Mouse (Mus musculus) gastrocnemius, postnatal 25 days (tissue): ENCODE measurements around the gene Aknad1. TPM values are rescaled to one million over a fixed set of nuclear protein-coding genes. Genes with fewer than 3 reads are reported as not detected.
A peak's percentile ranks its signal among the peaks of the same experiment; 100 is the strongest.

Source experiments
- DNase-seq: peaks from one replicate; pipeline ENCODE4 v3.0.0; 2022
- total RNA-seq, 2 experiments: library from RNA; stranded (reverse); gene quantifications; 1 replicate in 1 of 2; 2 replicates in 1 of 2; pipeline ENCODE4 v1.2.3; 2021

The Aknad1 gene
- total RNA-seq, 2 experiments from 2014 or later: 0.19 to 0.20 TPM

GRCm38 (mm10) chr3:108751061-108751460, 11.6 kb downstream of the Aknad1 start:
- no peak for DNase-seq

DNA sequence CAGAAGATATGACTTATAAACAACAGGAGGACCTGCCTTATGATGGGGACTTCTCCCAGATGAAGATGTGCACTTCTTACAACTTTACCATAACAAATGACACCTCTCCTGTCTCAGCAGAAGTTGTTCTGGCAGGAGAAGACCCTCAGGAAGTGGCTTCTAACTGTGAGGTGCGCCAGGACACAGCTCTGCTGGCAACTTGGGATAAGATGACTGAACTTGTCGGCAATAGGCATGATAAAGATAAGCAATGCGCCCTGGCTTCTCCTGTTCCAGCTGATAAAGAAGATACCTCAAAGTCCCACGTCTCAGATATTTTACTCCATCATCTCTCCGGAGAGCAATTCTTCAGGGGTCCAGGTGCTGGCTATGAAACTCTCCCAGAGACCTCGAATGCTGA, 12.2 kb downstream of the Aknad1 start:
- no peak for DNase-seq

DNA sequence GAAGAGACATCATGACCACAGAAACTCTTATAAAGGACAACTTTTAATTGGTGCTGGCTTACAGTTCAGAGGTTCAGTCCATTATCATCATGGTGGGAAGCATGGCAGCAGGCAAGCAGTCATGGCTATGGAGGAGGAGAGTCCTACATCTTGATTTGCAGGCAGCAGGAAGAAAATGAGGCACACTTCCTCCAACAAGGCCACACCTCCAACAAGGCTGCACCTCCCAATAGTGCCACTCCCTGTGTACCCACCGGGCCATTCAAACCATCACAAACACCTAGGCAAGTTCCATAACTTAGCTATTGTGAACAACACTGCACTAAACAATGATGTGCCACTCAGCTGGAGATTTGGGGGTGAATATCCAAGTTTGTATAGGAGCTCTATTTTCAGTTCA, 15.1 kb downstream of the Aknad1 start:
- DNase-seq: no peak

DNA sequence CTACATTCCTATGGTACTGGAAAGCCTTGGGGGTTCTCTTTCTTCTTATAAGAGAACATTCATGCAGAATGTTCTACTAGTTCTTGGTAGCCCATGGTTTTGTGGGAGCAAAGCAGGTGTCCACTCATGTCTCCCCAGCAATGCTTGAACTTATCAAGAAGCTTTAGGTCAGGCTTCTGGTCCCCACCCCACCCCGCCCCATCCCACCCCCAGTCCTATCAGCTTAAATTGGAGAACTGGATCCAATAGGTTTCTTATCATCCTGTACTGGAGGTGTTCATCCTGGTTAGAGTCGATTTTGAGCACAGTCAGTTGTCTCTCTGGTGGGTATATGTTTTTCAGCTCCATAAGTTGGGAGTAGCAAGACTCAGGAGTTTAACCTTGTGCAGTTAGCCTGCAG, 16.1 kb downstream of the Aknad1 start:
- no peak for DNase-seq

DNA sequence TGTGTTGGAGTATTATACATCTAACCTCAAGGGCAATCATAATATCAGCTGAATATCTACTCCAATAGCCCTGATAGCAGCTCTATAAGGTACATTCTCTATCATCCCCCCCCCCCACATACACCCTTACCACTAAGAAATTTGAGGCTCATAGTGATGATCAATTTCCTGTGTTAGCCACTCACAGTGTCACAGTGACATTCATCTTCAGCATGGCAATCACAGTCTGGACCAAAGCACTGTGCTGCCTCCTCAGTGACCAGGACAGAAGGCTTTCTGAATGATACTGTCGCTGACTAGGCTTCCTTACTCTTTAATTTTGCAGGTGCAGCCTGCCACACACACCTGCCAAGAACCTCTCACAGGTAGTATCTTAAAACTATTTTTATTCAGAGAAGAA, 16.7 kb downstream of the Aknad1 start:
- no peak for DNase-seq

DNA sequence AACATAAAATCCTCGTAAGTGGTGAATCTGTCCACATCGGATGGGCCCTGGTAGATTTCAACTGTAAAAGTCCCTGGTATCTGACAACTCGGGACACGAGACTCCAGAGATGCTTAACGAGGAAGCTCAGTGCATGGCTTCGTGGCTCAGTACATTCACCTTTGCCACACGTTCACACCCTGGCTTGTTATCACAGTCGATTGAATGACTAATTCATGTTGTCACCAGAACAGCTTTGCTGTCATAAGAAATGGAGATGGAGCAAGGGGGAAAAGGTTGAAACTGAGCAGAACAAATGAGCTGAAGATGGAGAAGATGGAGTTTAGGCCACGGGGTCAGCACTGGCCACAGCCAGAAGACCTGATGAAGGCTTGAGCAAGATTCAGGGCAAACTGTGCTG, 18.1 kb downstream of the Aknad1 start:
- DNase-seq: no peak

- no peak for DNase-seq
These were observed 20.3 kb downstream of the Aknad1 start for GRCm38 (mm10) chr3:108759566-108760420.

- no peak for DNase-seq
These were observed 23.2 kb downstream of the Aknad1 start for GRCm38 (mm10) chr3:108762597-108763111.

GRCm38 (mm10) chr3:108763691-108764090, 24.2 kb downstream of the Aknad1 start:
- no peak for DNase-seq

DNA sequence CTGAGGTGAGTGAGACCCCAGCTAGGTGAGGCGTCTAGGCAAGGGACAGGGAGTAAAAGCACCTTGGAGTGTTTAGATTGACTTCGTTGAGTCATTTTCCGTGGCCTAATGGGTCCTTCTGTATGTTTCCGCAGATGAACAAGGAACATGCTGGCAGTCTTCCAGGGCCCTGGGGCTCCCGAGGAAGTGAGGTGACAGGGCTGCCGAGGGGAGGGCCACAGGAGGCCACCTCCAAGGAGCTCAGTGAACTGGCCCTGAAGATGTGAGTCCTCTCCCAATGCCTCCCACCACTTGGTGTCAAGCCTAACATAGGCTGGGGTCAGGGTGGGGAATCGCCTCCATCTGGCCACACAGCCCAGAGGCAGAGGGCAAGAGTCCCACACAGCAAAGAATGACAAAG, 25.5 kb downstream of the Aknad1 start:
- DNase-seq: no peak

GRCm38 (mm10) chr3:108765476-108765875, 26.0 kb downstream of the Aknad1 start:
- no peak for DNase-seq

DNA sequence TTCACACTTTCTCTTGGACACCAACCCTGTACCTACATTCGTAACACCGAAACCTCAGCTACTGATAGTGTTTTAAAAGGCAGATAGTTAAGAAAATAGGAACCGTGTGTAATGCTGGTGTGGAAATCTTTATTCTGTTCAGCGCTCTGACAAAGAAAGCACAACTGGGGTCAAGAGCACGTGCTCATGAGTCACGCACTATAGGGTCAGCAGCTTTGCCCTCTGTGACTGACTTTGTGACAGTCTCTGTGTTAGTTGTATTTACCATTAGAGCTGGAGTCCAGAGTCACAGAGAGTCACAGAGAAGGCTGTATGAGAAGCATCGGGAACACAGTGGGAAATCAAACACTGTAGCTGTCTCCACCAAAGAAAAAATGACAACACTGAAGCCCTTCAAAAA, 27.5 kb downstream of the Aknad1 start:
- no peak for DNase-seq

DNA sequence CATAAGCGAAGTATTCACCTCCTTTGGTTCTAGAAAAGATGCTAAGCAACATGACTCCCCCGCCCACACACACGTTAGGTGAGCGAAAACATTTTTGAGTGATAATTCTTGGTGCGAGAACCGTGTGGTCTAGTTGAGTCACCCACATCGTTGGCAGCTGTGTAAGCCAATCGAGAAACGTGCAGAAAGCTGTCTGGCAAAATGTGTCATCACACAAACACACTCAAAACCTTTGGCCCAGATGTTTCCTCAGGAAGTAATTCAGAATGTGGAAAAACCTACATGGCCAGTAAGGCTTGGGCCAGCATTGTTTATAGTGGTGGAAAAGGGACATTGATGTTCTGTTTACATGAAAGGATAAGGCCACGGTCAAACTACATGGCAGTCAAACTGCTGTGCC, 28.0 kb downstream of the Aknad1 start:
- no peak for DNase-seq

DNA sequence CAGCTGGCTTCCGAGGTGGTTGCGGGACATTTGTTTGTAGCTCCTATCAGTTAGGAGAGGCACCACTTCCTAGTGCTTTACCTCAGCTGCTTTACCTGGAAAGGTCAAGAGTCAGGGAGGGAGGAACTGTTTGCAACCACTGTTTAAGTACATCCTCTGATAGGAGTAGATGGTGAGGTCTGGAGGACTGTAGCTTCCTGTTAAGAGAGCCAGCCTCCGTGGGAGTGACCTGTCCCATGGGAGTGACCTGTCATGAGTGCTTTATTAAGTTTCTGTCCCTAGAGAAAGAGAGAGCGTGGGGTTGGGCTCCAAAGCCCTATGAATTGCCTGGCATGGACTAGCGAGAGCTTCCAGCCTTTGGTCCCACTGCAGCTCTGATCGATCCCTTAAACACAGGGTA, 30.1 kb downstream of the Aknad1 start:
- DNase-seq: no peak

DNA sequence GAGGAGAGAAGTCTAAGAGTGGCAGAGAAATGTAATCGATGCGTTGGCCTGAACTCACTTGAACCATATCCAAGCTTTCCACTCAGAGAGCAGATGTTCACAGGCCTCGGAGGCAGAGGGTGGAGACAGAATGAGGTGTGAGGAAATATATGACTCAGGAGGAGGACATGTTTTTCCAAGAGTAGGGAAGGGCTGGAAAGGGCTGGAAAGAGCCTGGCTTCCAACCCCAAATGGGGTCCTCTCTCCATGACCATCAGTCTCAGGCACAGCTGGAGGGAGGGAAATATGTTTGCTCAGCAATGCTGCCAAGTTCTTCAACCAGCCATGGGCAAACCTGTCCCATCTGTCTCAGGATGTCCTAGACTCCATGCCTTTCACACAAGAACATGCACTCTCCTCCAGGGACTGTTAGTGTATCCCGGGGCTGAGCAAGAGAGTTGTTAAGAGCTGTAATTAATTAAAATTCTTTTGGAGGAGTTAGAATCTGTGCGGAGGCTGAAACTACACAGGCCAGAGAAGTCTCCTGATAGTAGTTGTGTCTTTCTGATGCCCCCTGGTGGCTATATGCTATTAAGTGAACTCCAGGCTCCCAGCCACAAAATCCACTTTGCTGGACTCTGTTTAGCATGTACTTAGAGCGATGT, 31.4 kb downstream of the Aknad1 start:
- DNase-seq: peak; percentile 36

DNA sequence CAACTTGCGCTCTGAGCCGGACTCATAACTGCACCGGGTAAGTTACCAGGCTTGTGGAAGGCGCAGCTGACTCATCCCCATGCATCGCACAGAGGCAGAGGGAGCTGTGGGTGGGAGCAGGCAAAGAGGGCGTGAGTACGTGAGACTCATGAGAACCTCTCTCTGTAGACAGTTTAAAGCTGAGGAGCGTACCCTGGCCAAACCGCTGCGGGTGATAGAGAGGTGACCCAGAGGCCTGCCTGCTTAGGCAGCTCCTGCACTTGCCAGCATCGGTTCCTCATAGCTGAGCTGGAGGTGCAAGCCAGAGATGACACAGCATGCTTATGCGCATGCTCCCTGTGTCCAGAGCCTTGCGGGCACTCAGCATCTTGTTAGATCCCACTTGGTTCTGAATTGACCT, 32.8 kb downstream of the Aknad1 start:
- peak; percentile 42 for DNase-seq

DNA sequence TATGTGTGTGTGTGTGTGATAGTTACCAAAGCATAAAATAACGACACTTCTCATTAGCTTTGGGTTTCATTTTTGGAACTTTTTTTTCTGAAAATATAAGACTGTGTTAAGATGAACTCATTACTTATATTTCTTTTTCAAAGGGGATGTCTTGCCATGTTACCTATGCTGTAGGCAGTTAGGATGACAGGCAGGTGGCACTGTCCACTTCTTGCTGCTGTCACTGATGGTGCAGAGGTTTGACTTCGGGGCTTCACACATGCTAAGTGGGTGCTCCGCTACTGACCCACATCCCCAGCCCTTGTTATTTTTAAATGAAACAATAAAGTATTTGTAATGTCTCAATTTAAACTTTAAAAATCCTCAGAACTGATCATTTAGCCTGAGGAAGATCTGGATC, 33.4 kb downstream of the Aknad1 start:
- no peak for DNase-seq

GRCm38 (mm10) chr3:108778761-108779540, 39.5 kb downstream of the Aknad1 start:
- no peak for DNase-seq

- peak; percentile 26 for DNase-seq
These were observed 41.9 kb downstream of the Aknad1 start for GRCm38 (mm10) chr3:108781238-108781883.

GRCm38 (mm10) chr3:108781884-108782270, 42.4 kb downstream of the Aknad1 start:
- DNase-seq: no peak

DNA sequence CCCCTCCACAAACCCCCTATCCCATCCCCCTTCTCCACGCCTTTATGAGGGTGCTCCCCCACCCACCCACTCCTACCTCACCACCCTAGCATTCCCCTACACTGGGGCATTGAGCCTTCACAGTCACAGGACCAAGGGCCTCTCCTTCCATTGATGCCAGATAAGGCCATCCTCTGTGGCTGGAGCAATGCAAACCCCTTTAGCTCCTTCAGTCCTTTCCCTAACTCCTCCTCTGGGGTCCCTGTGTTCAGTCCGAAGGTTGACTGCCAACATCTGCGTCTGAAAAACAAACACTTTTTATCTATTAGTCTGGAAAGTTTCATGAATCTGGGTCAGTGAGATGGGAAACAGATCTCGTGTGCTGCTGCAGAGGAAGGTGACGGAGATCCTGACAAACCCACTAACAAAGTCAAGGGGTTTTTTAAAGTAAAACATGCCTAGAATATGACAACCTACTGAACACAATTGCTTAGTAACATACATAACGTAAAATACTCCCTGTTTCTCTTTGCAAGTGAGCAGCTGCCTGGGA, 43.0 kb downstream of the Aknad1 start:
- no peak for DNase-seq

DNA sequence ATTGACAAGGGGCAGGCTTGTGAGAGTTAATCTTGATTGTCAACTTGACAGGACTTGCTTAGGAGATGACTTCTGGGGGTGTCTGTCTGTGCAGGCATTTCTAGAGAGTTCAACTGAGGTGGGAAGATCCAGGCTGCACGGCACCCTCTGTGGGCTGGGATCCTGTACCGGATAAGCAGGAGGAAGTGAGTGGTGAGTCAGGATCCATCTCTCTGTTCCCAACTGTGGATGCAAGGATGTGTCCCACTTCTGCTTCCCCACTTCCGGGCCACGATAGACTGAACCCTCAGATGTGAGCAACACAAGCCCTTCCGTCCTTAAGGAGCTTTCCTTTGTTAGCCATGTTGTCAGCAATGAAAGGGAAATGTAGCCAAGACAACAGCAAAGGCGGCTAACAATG, 47.1 kb downstream of the Aknad1 start:
- DNase-seq: no peak
